Mouse (Mus musculus) olfactory bulb, adult 2 months (tissue): Measurements from ENCODE around the gene Flvcr1.

Source experiments
- CTCF ChIP-seq: fragments of 200-500 bp; IDR thresholded peaks from 2 replicates; pipeline ENCODE4 v1.5.1; 2012; ENCODE audit warnings: low read depth, mild to moderate bottlenecking, low read length, moderate library complexity; ENCODE audit not compliant: insufficient read depth
- POLR2A ChIP-seq: fragments of 200-500 bp; IDR thresholded peaks from 2 replicates; pipeline ENCODE4 v1.6.1; 2012; ENCODE audit warnings: mild to moderate bottlenecking, low read depth, low read length, moderate library complexity; ENCODE audit not compliant: insufficient read depth

DNA sequence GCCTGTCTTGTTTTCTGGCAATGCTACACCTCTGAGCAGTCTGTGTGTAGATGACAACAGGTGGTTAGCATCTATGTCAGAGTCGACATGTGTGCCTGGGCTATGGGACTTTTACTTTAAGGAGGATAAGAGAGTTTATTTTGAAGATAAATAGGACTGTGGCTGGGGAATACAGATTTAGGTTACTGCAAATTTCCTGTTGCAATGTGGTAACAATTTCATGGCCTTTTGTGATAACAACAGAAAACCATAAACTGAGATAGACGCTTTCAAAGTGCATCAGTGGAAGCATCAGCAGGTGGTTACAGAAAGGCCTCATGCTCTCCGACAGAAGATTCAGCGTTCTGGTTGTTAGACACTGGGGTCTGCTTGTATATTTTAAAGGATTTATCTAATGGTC, 47.5 kb upstream of the Flvcr1 start:
- TF ChIP-seq CTCF (no peak), POLR2A (no peak)
